Mouse (Mus musculus) liver, postnatal 0 days (tissue): ENCODE measurements around the gene Trappc4. TPM values are rescaled to one million over a fixed set of nuclear protein-coding genes. Genes with fewer than 3 reads are reported as not detected.
"Not testable (repeated sequence)": the region's sequence is repeated elsewhere in the genome, so short reads cannot be mapped to it uniquely, and the experiment has no call there.

Source experiments
- ATAC-seq: fragments of 200-750 bp; cut with Nextera tagmentation; 2 replicates; pipeline ENCODE4 v1.8.0; 2017; ENCODE audit warnings: mild to moderate bottlenecking, moderate library complexity
- DNase-seq: peaks from one replicate; pipeline ENCODE4 v3.0.0-alpha.2; 2016
- H3K27ac ChIP-seq: fragments of 300-500 bp; sonication (generic); 2 replicates; pipeline ENCODE4 v1.5.1; 2014; ENCODE audit warnings: antibody characterized with exemption, moderate library complexity, mild to moderate bottlenecking, low read depth
- H3K27me3 ChIP-seq: fragments of 300-500 bp; sonication (generic); 2 replicates; pipeline ENCODE4 v1.6.1; 2014; ENCODE audit warnings: low read length, control low read depth, mixed read lengths; ENCODE audit not compliant: insufficient read depth
- H3K36me3 ChIP-seq: fragments of 300-500 bp; sonication (generic); replicated peaks from 2 replicates; pipeline ENCODE4 v1.6.1; 2014; ENCODE audit warnings: mild to moderate bottlenecking, control low read depth, low read length, moderate library complexity, mixed read lengths; ENCODE audit not compliant: insufficient read depth
- H3K4me1 ChIP-seq: fragments of 300-500 bp; sonication (generic); 2 replicates; pipeline ENCODE4 v1.6.1; 2014; ENCODE audit warnings: antibody characterized with exemption, mild to moderate bottlenecking, control low read depth; ENCODE audit not compliant: insufficient read depth
- H3K4me2 ChIP-seq: fragments of 300-500 bp; sonication (generic); 2 replicates; pipeline ENCODE4 v1.6.1; 2014; ENCODE audit warnings: low read depth, mild to moderate bottlenecking, low read length, moderate library complexity, mixed read lengths
- H3K4me3 ChIP-seq: fragments of 300-500 bp; sonication (generic); 2 replicates; pipeline ENCODE4 v1.5.1; 2014; ENCODE audit warnings: low read depth, low read length
- H3K9ac ChIP-seq: fragments of 300-500 bp; sonication (generic); replicated peaks from 2 replicates; pipeline ENCODE4 v1.6.1; 2014; ENCODE audit warnings: mild to moderate bottlenecking, moderate library complexity
- H3K9me3 ChIP-seq: fragments of 300-500 bp; sonication (generic); 2 replicates; pipeline ENCODE4 v1.6.1; 2016; ENCODE audit warnings: mild to moderate bottlenecking, control low read depth, low read length, mixed read lengths
- CTCF ChIP-seq: sonication (generic); IDR thresholded peaks from 2 replicates; pipeline ENCODE4 v1.5.1; 2016; ENCODE audit warnings: antibody characterized with exemption, low read depth
- EP300 ChIP-seq: IDR thresholded peaks from 2 replicates; pipeline ENCODE4 v1.6.1; 2016; ENCODE audit warnings: antibody characterized with exemption, low read depth, mild to moderate bottlenecking
- WGBS: fragments of 180-500 bp; shearing (Covaris S2); extraction: QIAGEN DNeasy Blood & Tissue Kit; methylation state at CpG from one replicate; pipeline ENCODE4 v1.1.7; 2014; ENCODE audit not compliant: insufficient replicate concordance; 5-methylcytosine and 5-hydroxymethylcytosine counted together
- polyA plus RNA-seq: library from polyadenylated mRNA; unstranded; fragments of >200 nt; fragmentation: Nextera tagmentation; extraction: Ambion mirVana; gene quantifications from 2 replicates; pipeline ENCODE4 v1.2.1, GENCODE M21; 2015

Gene Trappc4
- polyA plus RNA-seq, 1 experiment from 2014 or later = 50.4 TPM

DNA sequence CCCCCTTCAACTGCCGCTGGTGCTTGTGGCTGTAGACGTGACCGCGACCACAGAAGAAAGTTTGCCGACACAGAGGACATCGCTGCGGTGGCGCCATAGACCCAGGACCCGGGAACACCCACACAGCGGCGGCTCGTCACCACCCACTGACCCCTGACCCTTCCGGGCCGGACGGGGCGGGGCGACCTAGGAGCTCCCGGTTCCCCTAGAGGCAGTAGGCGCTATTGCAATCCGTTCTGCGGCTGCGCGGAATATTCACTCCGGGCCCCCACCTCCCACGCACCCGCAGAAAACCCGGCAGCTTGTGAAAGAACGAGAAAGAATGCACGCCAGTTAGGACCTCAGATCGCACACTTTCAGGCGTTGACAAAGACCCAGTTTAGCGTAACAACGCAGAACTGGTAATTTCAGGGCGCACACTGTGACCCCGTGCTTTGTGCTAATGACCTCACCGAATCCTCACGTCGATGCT is 10.5 kb upstream of the Trappc4 start:
- peak overlapping the region; percentile 80 for H3K9ac ChIP-seq
- ATAC-seq = peak; percentile 98
- peak overlapping the region; percentile 75 for H3K27ac ChIP-seq
- H3K4me1 ChIP-seq = peaks cover 10% of the 10 kb centered on the region
- DNase-seq = peak; percentile 96
- H3K4me3 ChIP-seq = peak overlapping the region; percentile 72
- no peaks in the 10 kb centered on the region for H3K27me3 ChIP-seq
- H3K9me3 ChIP-seq = no peaks in the 10 kb centered on the region
- H3K4me2 ChIP-seq = peak overlapping the region; percentile 95
- peaks cover 24% of the 10 kb centered on the region for H3K36me3 ChIP-seq
- under 1% methylated on average over 38 of the region's 38 CpGs for WGBS
- TF ChIP-seq EP300 (0 out of 2 replicates have a peak, but pooled peaks have one; percentile 33), CTCF (peak; percentile 90)

DNA sequence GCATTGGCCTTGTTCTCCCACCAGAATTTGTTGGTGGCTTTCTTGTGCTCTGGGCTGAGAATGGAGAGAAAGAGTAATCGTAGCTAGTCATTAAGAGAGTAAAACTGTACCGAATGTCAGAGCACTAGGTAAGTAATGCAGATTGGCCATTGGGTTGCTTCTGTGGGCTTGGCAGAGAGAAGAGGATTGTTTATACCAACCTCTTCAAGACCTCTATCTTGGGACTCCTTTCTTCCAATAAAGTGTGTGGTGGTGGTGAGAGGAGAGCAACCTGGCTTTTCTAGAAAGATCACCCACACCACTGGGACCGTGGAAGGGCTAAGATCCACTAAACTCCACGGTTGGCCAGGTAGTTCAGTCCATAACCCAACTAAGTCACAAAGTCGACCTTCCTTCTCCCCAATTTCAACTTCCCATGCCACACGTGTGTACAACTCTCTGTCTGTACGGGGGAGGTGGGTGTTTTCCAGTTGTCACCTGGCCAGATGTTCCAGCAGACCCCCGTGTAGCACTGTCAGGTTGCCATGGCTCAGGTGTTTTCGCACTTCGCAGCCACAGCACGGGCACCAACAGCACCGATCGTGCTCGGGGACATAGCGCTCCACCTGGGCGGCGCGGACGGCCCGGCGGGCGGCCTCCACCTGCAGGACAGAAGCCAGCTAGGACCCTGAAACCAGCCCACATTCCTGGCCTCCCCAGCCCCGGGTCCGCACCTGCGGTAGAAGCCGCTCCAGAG is 9.9 kb upstream of the Trappc4 start:
- Histone ChIP-seq H3K4me3 (peak overlapping the region; percentile 72), H3K27me3 (no peaks in the 10 kb centered on the region), H3K9ac (peak overlapping the region; percentile 80), H3K27ac (peak overlapping the region; percentile 75), H3K9me3 (no peaks in the 10 kb centered on the region), H3K36me3 (peaks cover 30% of the 10 kb centered on the region), H3K4me1 (peaks cover 10% of the 10 kb centered on the region), H3K4me2 (peak overlapping the region; percentile 95)
- TF ChIP-seq CTCF (no peak), EP300 (no peak)
- no peak for DNase-seq
- peak; percentile 74 for ATAC-seq
- WGBS = 4% methylated on average over 26 of the region's 26 CpGs

DNA sequence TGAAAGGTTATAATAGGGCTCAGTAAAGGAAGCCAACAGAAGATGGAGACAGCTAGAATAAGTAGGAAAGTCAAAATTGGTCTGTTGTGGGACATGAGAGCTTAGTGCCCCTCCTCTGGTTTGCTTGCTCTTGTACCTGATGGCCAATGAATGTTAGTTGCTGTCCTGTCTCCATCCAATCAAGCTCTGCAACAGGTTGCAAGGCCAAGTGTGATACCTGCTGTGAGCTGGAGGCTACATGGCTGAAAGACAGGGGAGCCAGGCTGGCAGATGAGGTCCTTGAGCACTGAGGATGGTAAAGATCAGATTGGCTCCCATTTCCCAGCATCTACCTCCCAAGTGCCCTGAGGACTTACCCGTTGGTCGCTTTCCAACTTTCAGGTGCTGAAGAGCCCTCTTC is 5.4 kb upstream of the Trappc4 start:
- TF ChIP-seq CTCF (no peak), EP300 (no peak)
- 68% methylated on average over 2 of the region's 2 CpGs for WGBS
- Histone ChIP-seq H3K4me2 (no peak overlapping the region), H3K9me3 (no peaks in the 10 kb centered on the region), H3K27ac (0 out of 2 replicates have a peak overlapping the region, but pooled peaks have one; percentile 1), H3K9ac (no peak overlapping the region), H3K36me3 (peaks cover 61% of the 10 kb centered on the region), H3K4me1 (peaks cover 16% of the 10 kb centered on the region), H3K4me3 (no peak overlapping the region), H3K27me3 (no peaks in the 10 kb centered on the region)
- no peak for DNase-seq
- ATAC-seq = no peak

DNA sequence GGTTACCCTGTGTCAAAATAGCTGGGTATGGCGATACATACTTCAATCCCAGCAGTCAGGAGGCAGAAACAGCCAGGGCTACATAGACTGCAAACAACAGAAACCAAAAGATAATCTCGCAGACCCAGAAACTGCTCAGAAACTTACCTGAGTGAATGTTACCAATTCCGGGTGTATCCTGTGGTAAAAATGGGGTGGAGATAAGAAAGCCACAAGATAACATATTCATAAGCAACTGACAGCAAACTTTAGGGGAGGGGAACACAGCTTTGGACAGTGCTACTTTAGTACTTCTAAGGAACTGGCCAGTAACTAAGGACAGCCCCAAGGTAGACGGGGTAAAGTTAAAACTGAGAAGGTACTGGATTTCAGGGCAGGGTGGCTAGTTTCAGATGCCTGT is 4.9 kb upstream of the Trappc4 start:
- Histone ChIP-seq H3K9me3 (no peaks in the 10 kb centered on the region), H3K27ac (peak overlapping the region; percentile 1; the same call in 1 of the 2 replicates), H3K36me3 (peaks cover 61% of the 10 kb centered on the region), H3K4me2 (no peak overlapping the region), H3K4me1 (peaks cover 14% of the 10 kb centered on the region), H3K27me3 (no peaks in the 10 kb centered on the region), H3K9ac (no peak overlapping the region), H3K4me3 (no peak overlapping the region)
- WGBS = 42% methylated on average over 4 of the region's 4 CpGs
- no peak for DNase-seq
- ATAC-seq = no peak
- TF ChIP-seq EP300 = no peak

DNA sequence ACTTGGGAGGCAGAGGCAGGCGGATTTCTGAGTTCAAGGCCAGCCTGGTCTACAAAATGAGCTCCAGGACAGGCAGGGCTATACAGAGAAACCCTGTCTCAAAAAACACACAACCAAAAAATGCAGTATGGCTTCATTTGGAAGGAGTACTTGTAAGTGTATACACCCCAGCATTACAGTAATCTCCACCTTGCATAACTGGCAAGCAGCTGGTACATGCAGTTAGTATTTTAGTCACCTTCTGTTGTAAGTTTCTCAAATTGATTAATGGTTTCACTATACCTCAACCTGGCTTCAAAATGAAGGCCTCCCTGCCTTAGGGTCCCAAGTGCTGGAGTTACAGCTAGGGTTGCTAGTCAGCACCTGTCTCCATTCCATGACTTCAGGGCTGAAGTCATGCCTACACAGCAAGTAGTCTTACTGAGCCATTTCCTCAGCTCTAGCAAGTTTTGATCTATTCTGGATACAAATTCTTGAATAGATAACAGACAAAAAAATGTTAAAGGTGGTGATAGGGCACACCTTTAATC is 4.3 kb upstream of the Trappc4 start:
- TF ChIP-seq CTCF = no peak
- DNase-seq (no peak), ATAC-seq (no peak)
- 91% methylated on average over 1 of the region's 1 CpGs for WGBS
- no peaks in the 10 kb centered on the region for H3K9me3 ChIP-seq
- H3K27me3 ChIP-seq = no peaks in the 10 kb centered on the region
- H3K4me1 ChIP-seq = peaks cover 10% of the 10 kb centered on the region; the same call in 1 of the 2 replicates
- no peak overlapping the region for H3K4me2 ChIP-seq
- peaks cover 61% of the 10 kb centered on the region for H3K36me3 ChIP-seq
- peak overlapping the region; percentile 1; the same call in 1 of the 2 replicates for H3K27ac ChIP-seq
- H3K4me3 ChIP-seq = no peak overlapping the region
- no peak overlapping the region for H3K9ac ChIP-seq

DNA sequence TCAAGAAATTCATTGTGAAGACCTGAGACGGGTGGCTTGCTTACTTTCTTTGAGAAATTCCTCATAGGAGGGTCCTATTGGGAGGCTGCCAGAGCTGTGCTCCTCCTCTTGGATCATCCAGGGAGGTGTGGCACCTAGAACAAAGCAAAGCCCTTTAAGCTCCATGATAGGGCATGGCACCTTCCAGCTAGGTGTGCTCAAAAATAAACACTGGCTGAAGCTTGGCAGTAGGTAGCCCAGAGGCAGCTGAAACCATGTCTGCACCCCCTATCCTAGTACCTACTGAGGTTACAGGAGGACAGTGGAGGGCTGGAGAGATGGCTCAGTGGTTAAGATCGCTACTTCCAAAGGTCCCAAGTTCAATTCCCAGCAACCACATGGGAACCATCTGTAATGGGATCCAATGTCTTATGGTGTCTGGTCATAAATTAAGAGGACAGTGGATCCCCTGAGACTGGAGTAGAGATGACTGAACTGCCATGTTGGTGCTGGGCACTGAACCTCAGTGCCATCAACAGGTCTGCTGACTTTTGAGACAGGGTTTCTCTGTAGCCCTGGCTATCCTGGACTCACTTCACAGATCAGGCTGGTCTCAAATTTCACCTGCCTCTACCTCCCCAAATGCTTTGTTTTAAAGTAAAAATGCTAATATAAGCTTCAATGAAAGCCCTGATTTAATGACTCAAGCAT is 3.4 kb upstream of the Trappc4 start:
- no peaks in the 10 kb centered on the region for H3K9me3 ChIP-seq
- DNase-seq (no peak), ATAC-seq (no peak)
- no peak overlapping the region for H3K4me2 ChIP-seq
- no peak overlapping the region for H3K9ac ChIP-seq
- no peak overlapping the region for H3K4me3 ChIP-seq
- 86% methylated on average over 2 of the region's 2 CpGs for WGBS
- peaks cover 16% of the 10 kb centered on the region for H3K4me1 ChIP-seq
- no peaks in the 10 kb centered on the region for H3K27me3 ChIP-seq
- H3K27ac ChIP-seq = no peak overlapping the region
- peaks cover 58% of the 10 kb centered on the region for H3K36me3 ChIP-seq
- TF ChIP-seq CTCF (no peak), EP300 (no peak)

DNA sequence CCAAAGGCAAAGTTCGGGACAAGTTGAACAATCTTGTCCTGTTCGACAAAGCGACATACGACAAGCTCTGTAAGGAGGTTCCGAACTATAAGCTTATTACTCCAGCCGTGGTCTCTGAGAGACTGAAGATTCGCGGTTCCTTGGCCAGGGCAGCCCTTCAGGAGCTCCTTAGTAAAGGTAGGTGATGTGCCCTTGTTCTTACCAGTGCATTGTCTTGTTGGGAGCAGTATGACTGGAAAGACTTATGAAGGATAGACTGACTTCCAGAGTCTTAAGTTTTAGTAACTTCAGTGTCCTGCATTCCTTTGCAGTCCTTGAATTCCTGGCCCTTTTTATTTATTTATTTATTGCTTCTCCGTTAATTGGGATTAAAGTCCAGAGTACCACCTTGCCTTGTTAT is 1.3 kb upstream of the Trappc4 start:
- WGBS = 68% methylated on average over 9 of the region's 9 CpGs
- H3K4me3 ChIP-seq = peak overlapping the region; percentile 84
- peaks cover 60% of the 10 kb centered on the region for H3K36me3 ChIP-seq
- not testable (repeated sequence) for ATAC-seq, H3K27me3 ChIP-seq, H3K9me3 ChIP-seq, H3K27ac ChIP-seq, DNase-seq
- peaks cover 17% of the 10 kb centered on the region for H3K4me1 ChIP-seq
- H3K4me2 ChIP-seq = peak overlapping the region; percentile 70
- peak overlapping the region; percentile 87; the same call in 1 of the 2 replicates for H3K9ac ChIP-seq
